Mouse (Mus musculus): ENCODE data around the gene Tekt5. TPM values are rescaled to one million over a fixed set of nuclear protein-coding genes. Genes with fewer than 3 reads are reported as not detected.

Gene Tekt5
- 10 to 100 TPM in 1 of 2 experiments, 1 to 10 TPM in 1; 9.0 to 10.7 TPM for total RNA-seq (2021)
- long read RNA-seq, experiment 1, transcript Tekt5-201 (7 exons, 1,803 nt): major isoform, 7 of 7 reads
- long read RNA-seq, experiment 1, partial matches to known transcripts: 0 of 7 reads
- long read RNA-seq, experiment 1, other reads (novel, unspliced or antisense): 0 of 7 reads
- long read RNA-seq, experiment 2, transcript Tekt5-201 (7 exons, 1,803 nt): major isoform, 9 of 10 reads
- long read RNA-seq, experiment 2, partial matches to known transcripts: 0 of 10 reads
- long read RNA-seq, experiment 2, other reads (novel, unspliced or antisense): 1 of 10 reads

GRCm38 (mm10) chr16:10394699-10395540 lies at the start of gene Tekt5:
Gene Tekt5 (minus strand): TSS chr16:10395490.
- peak; percentile 40 to 48 for DNase-seq (ENCODE audit: low spot score in 2 of 2)

- DNase-seq (ENCODE audit: low spot score in 2 of 2): no peak
Observed at GRCm38 (mm10) chr16:10443723-10444122, 48.4 kb upstream of the Tekt5 start.

- DNase-seq (ENCODE audit: low spot score in 2 of 2): no peak
Observed at GRCm38 (mm10) chr16:10441761-10442160, 46.5 kb upstream of the Tekt5 start.

GRCm38 (mm10) chr16:10441328-10441727 lies 46.0 kb upstream of the Tekt5 start:
- no peak for DNase-seq (ENCODE audit: low spot score in 2 of 2)

DNA sequence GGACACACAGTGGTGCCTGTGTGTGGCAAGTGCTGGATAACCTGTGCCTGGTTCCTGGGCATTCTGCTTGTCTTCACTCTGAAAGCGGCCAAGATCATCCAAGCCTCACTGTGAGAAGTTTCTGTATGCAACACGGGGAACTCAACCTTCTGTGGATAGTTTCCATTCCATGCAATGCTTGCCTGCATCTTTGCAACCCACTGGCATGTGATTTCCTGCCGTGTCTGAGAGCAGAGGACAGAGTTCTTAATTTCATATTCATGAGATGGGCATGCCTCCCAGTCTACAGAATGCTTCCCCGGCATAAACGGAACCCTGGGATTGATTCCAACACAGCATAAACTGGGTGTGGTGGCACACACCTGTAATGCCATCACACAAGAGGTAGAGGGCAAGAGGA lies 42.8 kb upstream of the Tekt5 start:
- DNase-seq (ENCODE audit: low spot score in 2 of 2): no peak

DNA sequence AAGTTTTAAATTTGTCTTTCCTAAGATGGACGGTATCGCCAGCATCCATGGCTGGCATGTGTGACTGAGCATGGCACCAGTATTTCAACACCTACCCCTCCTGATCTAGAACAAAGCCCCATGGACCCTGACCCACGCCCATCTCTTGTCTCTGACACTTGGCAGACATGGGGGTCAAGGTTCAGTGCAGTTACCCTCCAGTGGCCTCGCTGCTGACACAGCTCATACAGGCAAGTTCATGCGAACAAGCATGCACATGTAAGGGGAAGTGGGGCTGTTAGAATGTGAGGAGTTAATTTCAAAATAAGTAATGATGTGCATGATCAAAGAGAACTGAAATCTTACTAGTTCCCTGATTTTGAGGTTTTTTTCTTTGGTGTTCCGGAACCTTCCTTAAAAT lies 40.9 kb upstream of the Tekt5 start:
- no peak for DNase-seq (ENCODE audit: low spot score in 2 of 2)

GRCm38 (mm10) chr16:10433344-10433743 lies 38.1 kb upstream of the Tekt5 start:
- DNase-seq (ENCODE audit: low spot score in 2 of 2): no peak

- DNase-seq (ENCODE audit: low spot score in 2 of 2): no peak
Observed at GRCm38 (mm10) chr16:10432387-10432786, 37.1 kb upstream of the Tekt5 start.

- no peak for DNase-seq (ENCODE audit: low spot score in 2 of 2)
Observed at GRCm38 (mm10) chr16:10431911-10432310, 36.6 kb upstream of the Tekt5 start.

GRCm38 (mm10) chr16:10420447-10421054 lies 25.3 kb upstream of the Tekt5 start:
- DNase-seq (ENCODE audit: low spot score in 2 of 2): no peak

GRCm38 (mm10) chr16:10417723-10418259 lies 22.5 kb upstream of the Tekt5 start:
- DNase-seq (ENCODE audit: low spot score in 2 of 2): no peak

GRCm38 (mm10) chr16:10416866-10417265 lies 21.6 kb upstream of the Tekt5 start:
- DNase-seq (ENCODE audit: low spot score in 2 of 2): no peak

- no peak for DNase-seq (ENCODE audit: low spot score in 2 of 2)
Observed at GRCm38 (mm10) chr16:10415976-10416375, 20.7 kb upstream of the Tekt5 start.

GRCm38 (mm10) chr16:10411764-10412746 lies 16.8 kb upstream of the Tekt5 start, which contains the start of gene Nubp1:
Gene Nubp1 (plus strand): TSS chr16:10411948.
- DNase-seq (ENCODE audit: low spot score in 2 of 2): peak; percentile 90 to 94

DNA sequence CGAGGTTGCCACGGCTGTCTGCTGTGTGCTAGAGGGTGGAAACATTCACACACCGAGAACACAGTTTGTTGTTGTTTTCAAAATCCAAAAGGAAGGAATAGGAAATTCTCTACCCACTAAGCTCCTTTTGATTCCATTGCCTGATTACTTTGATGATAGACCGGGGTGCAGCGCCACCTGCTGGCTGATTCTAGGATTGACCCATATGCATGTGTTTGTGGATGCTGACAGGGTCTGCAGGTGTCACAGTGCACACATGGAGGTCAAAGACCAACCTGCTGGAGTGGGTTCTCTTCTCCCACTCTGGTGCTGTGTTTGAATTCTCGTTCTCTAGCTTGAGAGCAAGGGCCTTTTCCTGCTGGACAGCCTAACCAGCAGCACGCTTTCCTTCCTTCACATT lies 3.9 kb upstream of the Tekt5 start:
- DNase-seq (ENCODE audit: low spot score in 2 of 2): peak; percentile 79 to 89

DNA sequence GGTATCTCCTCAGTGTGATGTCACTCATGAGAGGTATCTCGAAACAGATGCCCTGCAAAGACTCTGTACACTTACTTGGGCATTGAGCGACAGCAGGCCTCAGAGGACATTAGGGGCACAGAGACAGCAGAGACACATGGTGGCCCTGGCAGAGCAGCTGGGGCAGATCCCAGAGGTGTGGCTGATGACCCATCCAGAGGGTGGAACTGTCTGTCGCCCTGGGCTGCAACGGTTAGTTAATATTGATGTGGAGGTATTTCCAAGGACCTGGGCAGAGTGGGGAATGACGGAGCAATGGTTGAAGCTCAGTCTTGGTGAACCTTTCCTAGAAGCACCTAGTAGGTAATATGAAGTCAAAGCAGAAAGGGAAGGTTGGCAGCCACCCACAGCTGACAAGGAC lies 3.5 kb upstream of the Tekt5 start:
- no peak for DNase-seq (ENCODE audit: low spot score in 2 of 2)

- no peak for DNase-seq (ENCODE audit: low spot score in 2 of 2)
Observed at GRCm38 (mm10) chr16:10392587-10392986, 2.7 kb downstream of the Tekt5 start.

DNA sequence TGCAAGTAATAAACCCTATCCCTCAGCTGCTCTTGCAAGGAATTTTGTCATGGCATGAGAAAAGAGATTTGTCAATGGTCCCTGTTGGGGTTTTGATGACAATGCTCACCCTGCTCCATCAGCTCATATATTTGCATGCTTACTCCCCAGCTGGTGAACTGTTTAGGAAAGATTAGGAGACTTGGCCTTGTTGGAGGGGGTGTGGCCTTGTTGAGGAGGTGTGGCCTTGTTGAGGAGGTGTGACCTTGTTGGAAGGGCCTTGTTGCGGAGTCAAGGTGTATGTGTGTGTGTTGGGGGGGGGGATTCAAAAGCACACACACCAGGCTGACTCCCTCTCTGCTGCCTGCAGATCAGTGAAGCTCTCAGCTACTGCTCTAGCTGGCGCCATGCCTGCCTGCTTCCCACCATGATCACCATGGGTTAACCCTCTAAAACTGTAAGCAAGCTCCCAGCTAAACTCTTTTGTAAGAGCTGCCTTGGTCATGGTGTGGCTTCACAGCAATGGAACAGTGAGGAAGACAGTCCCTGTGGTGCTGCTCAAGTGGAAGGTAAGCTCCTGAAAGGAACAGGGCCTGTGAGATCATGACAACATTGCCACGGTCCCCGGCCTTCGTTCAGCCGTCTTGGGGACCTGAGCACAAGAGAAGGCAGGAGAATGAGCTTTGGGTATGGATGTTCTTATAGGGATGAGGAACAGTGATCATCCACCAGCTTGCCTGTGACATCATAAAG lies 6.5 kb downstream of the Tekt5 start:
- no peak for DNase-seq (ENCODE audit: low spot score in 2 of 2)

GRCm38 (mm10) chr16:10385261-10385660 lies 10.0 kb downstream of the Tekt5 start:
- DNase-seq (ENCODE audit: low spot score in 2 of 2): no peak

DNA sequence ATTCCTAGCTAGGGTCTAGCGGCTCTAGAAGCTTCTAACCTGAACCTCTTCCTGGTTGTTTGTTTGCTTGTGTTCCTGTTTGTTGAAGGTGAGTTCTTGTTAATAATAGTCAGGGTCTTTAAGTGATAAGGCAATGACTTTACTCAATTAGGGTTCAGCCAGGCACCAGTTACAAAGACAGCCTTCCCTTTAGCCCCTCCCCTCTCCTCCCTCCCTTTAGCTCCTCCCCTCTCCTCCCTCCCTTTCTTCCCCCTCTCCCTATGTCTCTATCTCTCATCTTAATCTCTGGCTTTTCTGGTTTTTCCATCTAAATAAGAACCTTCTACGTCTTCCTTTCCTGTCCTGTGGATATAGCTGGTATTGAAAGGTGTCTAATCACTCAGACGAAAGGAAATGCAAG lies 10.7 kb downstream of the Tekt5 start:
- no peak for DNase-seq (ENCODE audit: low spot score in 2 of 2)

All from left cerebral cortex, adult 18-20 months (tissue).